Mouse (Mus musculus) stomach, postnatal 0 days (tissue): ENCODE measurements around the gene Tmem106a.

Experiments
- CTCF ChIP-seq: IDR thresholded peaks from 2 replicates; pipeline ENCODE4 v1.5.1; 2016; ENCODE audit warnings: antibody characterized with exemption, low read depth, mild to moderate bottlenecking, moderate library complexity
- EP300 ChIP-seq: optimal IDR thresholded peaks from 2 replicates; pipeline ENCODE3; 2016; ENCODE audit warnings: antibody characterized with exemption

DNA sequence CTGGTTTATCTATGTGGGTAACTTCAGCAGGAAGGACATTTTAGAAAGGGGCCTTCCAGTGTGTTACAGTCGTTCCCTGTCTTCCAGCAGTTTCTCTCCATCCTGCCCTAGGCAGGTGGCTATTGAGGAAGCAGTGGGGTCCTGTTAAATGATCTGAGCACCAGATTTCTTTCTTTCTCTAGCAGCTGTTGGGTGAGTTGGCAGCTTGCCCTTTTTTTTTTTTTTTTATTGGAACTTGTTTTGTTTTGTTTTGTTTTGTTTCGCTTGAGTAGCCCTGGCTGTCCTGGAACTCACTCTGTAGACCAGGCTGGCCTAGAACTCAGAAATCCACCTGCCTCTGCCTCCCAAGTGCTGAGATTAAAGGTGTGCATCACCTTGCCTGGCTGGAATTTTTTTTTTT, 25.1 kb upstream of the Tmem106a start:
- TF ChIP-seq CTCF: no peak
- TF ChIP-seq EP300: no peak
